Comparison of ENCODE assay signal across 11 mouse cellular contexts in the genomic region with DNA sequence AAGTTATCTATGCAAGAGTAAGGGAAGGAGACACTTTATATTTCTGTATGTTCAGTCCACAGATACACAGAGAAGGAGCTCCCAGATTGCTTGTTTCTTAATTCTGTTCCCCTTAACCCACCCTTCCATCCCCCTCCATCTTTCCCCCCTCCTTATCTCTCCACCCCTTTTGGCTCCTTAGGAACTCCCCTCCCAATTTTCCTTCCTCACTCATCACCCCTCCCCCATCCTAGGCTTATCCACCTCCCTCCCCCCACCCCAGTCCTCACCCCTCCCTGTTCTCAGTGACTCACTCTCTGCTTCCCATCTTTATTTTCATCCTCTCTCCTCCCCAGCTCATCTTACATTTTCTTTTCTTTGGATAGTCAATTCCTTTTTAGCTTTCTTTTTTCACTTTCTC. TPM values are rescaled to one million over a fixed set of nuclear protein-coding genes. Genes with fewer than 3 reads are reported as not detected.
DNase-seq lines count a peak whose midpoint lies in the region; ATAC-seq and TF ChIP-seq lines count a peak whose summit lies in the region.
"Had no signal": no experiment of that assay in that cellular context is flagged by ENCODE, and none has a peak within 500 bp of the region (broad histone marks: within the 10 kb centered on the region; RNA-seq: fewer than 3 reads in every experiment).

No protein-coding gene starts in this region.

- no peak for ATAC-seq in forebrain, embryonic 14.5 days
- ATAC-seq in forebrain, embryonic 11.5 days (replicated peaks; ENCODE audit: low FRiP score), result no peak
- ATAC-seq in midbrain, embryonic 14.5 days (ENCODE audit: low FRiP score, low TSS enrichment), result no peak
- no peak for ATAC-seq in midbrain, embryonic 13.5 days
- no peak; the same call in 1 of the 2 replicates for ATAC-seq in intestine, postnatal 0 days
- ATAC-seq in stomach, postnatal 0 days (ENCODE audit: low FRiP score, low TSS enrichment), result peak; percentile 72; the same call in 1 of the 2 replicates

- TF ChIP-seq EP300 in stomach, postnatal 0 days (optimal IDR thresholded peaks at IDR 0.05), result no peak

- no peak overlapping the region for H3K27ac ChIP-seq in forebrain, embryonic 14.5 days (ENCODE audit: low read depth, low read length)
- H3K27ac ChIP-seq in forebrain, embryonic 11.5 days (ENCODE audit: low read depth, low read length), result no peak overlapping the region
- no peak overlapping the region for H3K27ac ChIP-seq in midbrain, embryonic 14.5 days (replicated peaks; ENCODE audit: low read depth, low read length)
- H3K27ac ChIP-seq in midbrain, embryonic 13.5 days, result no peak overlapping the region
- no peak overlapping the region for H3K27ac ChIP-seq in intestine, postnatal 0 days (ENCODE audit: low read depth, low read length)
- H3K27ac ChIP-seq in stomach, postnatal 0 days (replicated peaks), result 0 out of 2 replicates have a peak overlapping the region, but pooled peaks have one; percentile 49
- H3K27ac ChIP-seq: midbrain, embryonic 12.5 days had no signal

- H3K27me3 ChIP-seq in forebrain, embryonic 14.5 days (replicated peaks; ENCODE audit: control insufficient read depth, insufficient read depth, low read length), result no peaks in the 10 kb centered on the region
- H3K27me3 ChIP-seq in forebrain, embryonic 11.5 days (ENCODE audit: control insufficient read depth, insufficient read depth, low read length), result no peaks in the 10 kb centered on the region
- no peaks in the 10 kb centered on the region for H3K27me3 ChIP-seq in midbrain, embryonic 14.5 days (ENCODE audit: control insufficient read depth, insufficient read depth, low read length)
- no peaks in the 10 kb centered on the region for H3K27me3 ChIP-seq in midbrain, embryonic 13.5 days
- H3K27me3 ChIP-seq in intestine, postnatal 0 days (replicated peaks; ENCODE audit: control insufficient read depth, insufficient read depth, low read length), result no peaks in the 10 kb centered on the region
- no peaks in the 10 kb centered on the region for H3K27me3 ChIP-seq in stomach, postnatal 0 days (ENCODE audit: control insufficient read depth, insufficient read depth, low read length)
- H3K27me3 ChIP-seq: midbrain, embryonic 12.5 days had no signal

- no peaks in the 10 kb centered on the region for H3K36me3 ChIP-seq in forebrain, embryonic 14.5 days (ENCODE audit: control insufficient read depth, insufficient read depth, low read length)
- no peaks in the 10 kb centered on the region for H3K36me3 ChIP-seq in forebrain, embryonic 11.5 days (ENCODE audit: control insufficient read depth, insufficient read depth, low read length)
- no peaks in the 10 kb centered on the region for H3K36me3 ChIP-seq in midbrain, embryonic 14.5 days (ENCODE audit: control insufficient read depth, insufficient read depth, low read length)
- H3K36me3 ChIP-seq in midbrain, embryonic 13.5 days, result no peaks in the 10 kb centered on the region
- H3K36me3 ChIP-seq in intestine, postnatal 0 days (ENCODE audit: control insufficient read depth, insufficient read depth), result no peaks in the 10 kb centered on the region
- H3K36me3 ChIP-seq in stomach, postnatal 0 days (ENCODE audit: control insufficient read depth, insufficient read depth, low read length), result no peaks in the 10 kb centered on the region
- H3K36me3 ChIP-seq: midbrain, embryonic 12.5 days had no signal

- H3K4me3 ChIP-seq in forebrain, embryonic 14.5 days (ENCODE audit: low read depth, low read length), result no peak overlapping the region
- H3K4me3 ChIP-seq in forebrain, embryonic 11.5 days (ENCODE audit: low read depth, low read length), result no peak overlapping the region
- no peak overlapping the region for H3K4me3 ChIP-seq in midbrain, embryonic 14.5 days (replicated peaks; ENCODE audit: low read depth, low read length)
- H3K4me3 ChIP-seq in midbrain, embryonic 13.5 days (replicated peaks), result no peak overlapping the region
- H3K4me3 ChIP-seq in intestine, postnatal 0 days (ENCODE audit: low read depth, low read length), result peak overlapping the region; percentile 39
- peak overlapping the region; percentile 51 for H3K4me3 ChIP-seq in stomach, postnatal 0 days (ENCODE audit: low read depth, low read length)
- H3K4me3 ChIP-seq: erythroblast, embryonic 14.5 days; midbrain, embryonic 12.5 days had no signal

- H3K4me2 ChIP-seq in forebrain, embryonic 14.5 days (ENCODE audit: low read length), result no peak overlapping the region
- H3K4me2 ChIP-seq in forebrain, embryonic 11.5 days (ENCODE audit: low read depth, low read length, severe bottlenecking), result no peak overlapping the region
- H3K4me2 ChIP-seq in midbrain, embryonic 14.5 days (ENCODE audit: low read length), result no peak overlapping the region
- H3K4me2 ChIP-seq in midbrain, embryonic 13.5 days (replicated peaks), result no peak overlapping the region
- no peak overlapping the region; the same call in 1 of the 2 replicates for H3K4me2 ChIP-seq in intestine, postnatal 0 days (replicated peaks; ENCODE audit: low read depth)
- peak overlapping the region; percentile 47; the same call in 1 of the 2 replicates for H3K4me2 ChIP-seq in stomach, postnatal 0 days (replicated peaks; ENCODE audit: low read depth)

- TF ChIP-seq CTCF in intestine, postnatal 0 days (IDR thresholded peaks at IDR 0.05; ENCODE audit: low read depth), result no peak
- TF ChIP-seq CTCF in stomach, postnatal 0 days (IDR thresholded peaks at IDR 0.05; ENCODE audit: low read depth), result no peak

- no peak overlapping the region for H3K9ac ChIP-seq in forebrain, embryonic 14.5 days (ENCODE audit: low read length)
- no peak overlapping the region for H3K9ac ChIP-seq in forebrain, embryonic 11.5 days (ENCODE audit: low read length)
- H3K9ac ChIP-seq in midbrain, embryonic 14.5 days (replicated peaks; ENCODE audit: low read length), result no peak overlapping the region
- no peak overlapping the region for H3K9ac ChIP-seq in midbrain, embryonic 13.5 days (replicated peaks)
- H3K9ac ChIP-seq in intestine, postnatal 0 days (ENCODE audit: low read depth, low read length), result no peak overlapping the region
- peak overlapping the region; percentile 68; the same call in 1 of the 2 replicates for H3K9ac ChIP-seq in stomach, postnatal 0 days (ENCODE audit: low read length)
- H3K9ac ChIP-seq: midbrain, embryonic 12.5 days had no signal

- no peaks in the 10 kb centered on the region for H3K4me1 ChIP-seq in forebrain, embryonic 14.5 days (ENCODE audit: control insufficient read depth, insufficient read depth, low read length)
- no peaks in the 10 kb centered on the region for H3K4me1 ChIP-seq in forebrain, embryonic 11.5 days (replicated peaks; ENCODE audit: control insufficient read depth, insufficient read depth, low read length)
- H3K4me1 ChIP-seq in midbrain, embryonic 14.5 days (ENCODE audit: control insufficient read depth, insufficient read depth, low read length), result no peaks in the 10 kb centered on the region
- no peaks in the 10 kb centered on the region for H3K4me1 ChIP-seq in midbrain, embryonic 13.5 days (replicated peaks)
- H3K4me1 ChIP-seq in intestine, postnatal 0 days (replicated peaks; ENCODE audit: control insufficient read depth, insufficient read depth, low read length), result peaks cover 3% of the 10 kb centered on the region; the same call in 1 of the 2 replicates
- no peaks in the 10 kb centered on the region for H3K4me1 ChIP-seq in stomach, postnatal 0 days (replicated peaks; ENCODE audit: control insufficient read depth, insufficient read depth)
- H3K4me1 ChIP-seq: midbrain, embryonic 12.5 days had no signal

- H3K9me3 ChIP-seq in forebrain, embryonic 14.5 days (replicated peaks; ENCODE audit: control insufficient read depth, low read length), result no peaks in the 10 kb centered on the region
- H3K9me3 ChIP-seq in forebrain, embryonic 11.5 days (ENCODE audit: control insufficient read depth, low read length), result no peaks in the 10 kb centered on the region
- no peaks in the 10 kb centered on the region for H3K9me3 ChIP-seq in midbrain, embryonic 14.5 days (ENCODE audit: control insufficient read depth, low read length)
- no peaks in the 10 kb centered on the region for H3K9me3 ChIP-seq in midbrain, embryonic 13.5 days
- no peaks in the 10 kb centered on the region for H3K9me3 ChIP-seq in intestine, postnatal 0 days (ENCODE audit: control insufficient read depth)
- H3K9me3 ChIP-seq in stomach, postnatal 0 days (ENCODE audit: control insufficient read depth, low read length), result no peaks in the 10 kb centered on the region
- H3K9me3 ChIP-seq: midbrain, embryonic 12.5 days had no signal

- peak; percentile 9 for DNase-seq in forebrain, embryonic 14.5 days (ENCODE audit: low spot score)
- no peak for DNase-seq in forebrain, embryonic 11.5 days (ENCODE audit: low spot score)
- DNase-seq in midbrain, embryonic 14.5 days, result peak; percentile 5
- DNase-seq in stomach, postnatal 0 days (ENCODE audit: low spot score), result peak; percentile 21
- no peak for DNase-seq in frontal cortex, postnatal 36 days (ENCODE audit: low spot score in 2 of 2)
- no peak for DNase-seq in cerebellum, adult 8-10 months
- DNase-seq: spleen, adult 18-20 months had no signal

RNA-seq across cellular contexts. Expression of gene Col3a1, which starts 1.5 kb away (rescaled TPM):
- polyA plus RNA-seq in forebrain, embryonic 14.5 days (2014; fragmentation: Nextera tagmentation; extraction: Ambion mirVana), result 119 and 157 TPM in 2 replicates
- polyA plus RNA-seq in forebrain, embryonic 11.5 days (2014; fragmentation: Nextera tagmentation; extraction: Ambion mirVana), result 372 and 394 TPM in 2 replicates
- polyA plus RNA-seq in midbrain, embryonic 14.5 days (2014; fragmentation: Nextera tagmentation; extraction: Ambion mirVana), result 3.5 and 226 TPM in 2 replicates
- polyA plus RNA-seq in midbrain, embryonic 13.5 days (2015; fragmentation: Nextera tagmentation; extraction: Ambion mirVana), result 141 and 184 TPM in 2 replicates
- 562 and 577 TPM in 2 replicates for polyA plus RNA-seq in intestine, postnatal 0 days (2015; fragmentation: Nextera tagmentation; extraction: Ambion mirVana)
- 1,202 and 1,254 TPM in 2 replicates for polyA plus RNA-seq in stomach, postnatal 0 days (2015; fragmentation: Nextera tagmentation; extraction: Ambion mirVana)

Comparison
In these comparisons a context has a peak if more than half of its experiments do, and no peak if none do; other contexts are left out.
1. DNase-seq: peak in forebrain, embryonic 14.5 days (single experiment), midbrain, embryonic 14.5 days (single experiment) and stomach, postnatal 0 days (single experiment); none in forebrain, embryonic 11.5 days (single experiment), frontal cortex, postnatal 36 days (0 of 2) and cerebellum, adult 8-10 months (single experiment).
2. H3K4me3 ChIP-seq: peak in intestine, postnatal 0 days (single experiment) and stomach, postnatal 0 days (single experiment); none in forebrain, embryonic 14.5 days (single experiment), forebrain, embryonic 11.5 days (single experiment), midbrain, embryonic 14.5 days (single experiment) and midbrain, embryonic 13.5 days (single experiment).